Mouse (Mus musculus): ENCODE results near the gene Mpig6b. TPM values are rescaled to one million over a fixed set of nuclear protein-coding genes. Genes with fewer than 3 reads are reported as not detected.

Gene Mpig6b
- polyA plus RNA-seq, 2 experiments = 0.45 to 1.3 TPM

GRCm38 (mm10) chr17:35052271-35052798 lies 13.6 kb downstream of the Mpig6b start:
- DNase-seq (ENCODE audit: low spot score) = no peak
- peaks cover 50% of the 10 kb centered on the region for H3K36me3 ChIP-seq (ENCODE audit: control insufficient read depth, insufficient read depth, low read length)
- peak overlapping the region; percentile 63 for H3K4me3 ChIP-seq (replicated peaks; ENCODE audit: low read length)
- H3K9ac ChIP-seq (ENCODE audit: low read depth, low read length, severe bottlenecking) = peak overlapping the region; percentile 79
- ATAC-seq (ENCODE audit: low FRiP score, low read depth) = no peak
- 86% methylated on average over 12 of the region's 12 CpGs for WGBS
- peaks cover 32% of the 10 kb centered on the region for H3K4me1 ChIP-seq (ENCODE audit: control insufficient read depth, insufficient read depth, low read length)
- H3K9me3 ChIP-seq (ENCODE audit: control insufficient read depth, low read length) = no peaks in the 10 kb centered on the region
- TF ChIP-seq POLR2A (IDR thresholded peaks at IDR 0.05; ENCODE audit: borderline replicate concordance, extremely low read depth, insufficient read depth, insufficient read length) = no peak
- peak overlapping the region; percentile 91 for H3K4me2 ChIP-seq (replicated peaks; ENCODE audit: low read depth, low read length, severe bottlenecking)
- H3K27ac ChIP-seq (replicated peaks; ENCODE audit: low read depth, low read length) = peak overlapping the region; percentile 89; the same call in 1 of the 2 replicates
- no peaks in the 10 kb centered on the region for H3K27me3 ChIP-seq (ENCODE audit: control insufficient read depth, insufficient read depth, low read length)

GRCm38 (mm10) chr17:35051156-35052086 lies 14.6 kb downstream of the Mpig6b start:
- no peak for TF ChIP-seq POLR2A (IDR thresholded peaks at IDR 0.05; ENCODE audit: borderline replicate concordance, extremely low read depth, insufficient read depth, insufficient read length)
- WGBS = 2% methylated on average over 20 of the region's 21 CpGs
- Histone ChIP-seq H3K9me3 (ENCODE audit: control insufficient read depth, low read length) (no peaks in the 10 kb centered on the region), H3K27me3 (ENCODE audit: control insufficient read depth, insufficient read depth, low read length) (no peaks in the 10 kb centered on the region), H3K27ac (replicated peaks; ENCODE audit: low read depth, low read length) (peak overlapping the region; percentile 89), H3K4me1 (ENCODE audit: control insufficient read depth, insufficient read depth, low read length) (peaks cover 36% of the 10 kb centered on the region), H3K4me2 (replicated peaks; ENCODE audit: low read depth, low read length, severe bottlenecking) (peak overlapping the region; percentile 91), H3K9ac (ENCODE audit: low read depth, low read length, severe bottlenecking) (peak overlapping the region; percentile 79), H3K4me3 (replicated peaks; ENCODE audit: low read length) (peak overlapping the region; percentile 63), H3K36me3 (ENCODE audit: control insufficient read depth, insufficient read depth, low read length) (peaks cover 44% of the 10 kb centered on the region)
- peak; percentile 34 for ATAC-seq (ENCODE audit: low FRiP score, low read depth)
- peak; percentile 86 for DNase-seq (ENCODE audit: low spot score)

DNA sequence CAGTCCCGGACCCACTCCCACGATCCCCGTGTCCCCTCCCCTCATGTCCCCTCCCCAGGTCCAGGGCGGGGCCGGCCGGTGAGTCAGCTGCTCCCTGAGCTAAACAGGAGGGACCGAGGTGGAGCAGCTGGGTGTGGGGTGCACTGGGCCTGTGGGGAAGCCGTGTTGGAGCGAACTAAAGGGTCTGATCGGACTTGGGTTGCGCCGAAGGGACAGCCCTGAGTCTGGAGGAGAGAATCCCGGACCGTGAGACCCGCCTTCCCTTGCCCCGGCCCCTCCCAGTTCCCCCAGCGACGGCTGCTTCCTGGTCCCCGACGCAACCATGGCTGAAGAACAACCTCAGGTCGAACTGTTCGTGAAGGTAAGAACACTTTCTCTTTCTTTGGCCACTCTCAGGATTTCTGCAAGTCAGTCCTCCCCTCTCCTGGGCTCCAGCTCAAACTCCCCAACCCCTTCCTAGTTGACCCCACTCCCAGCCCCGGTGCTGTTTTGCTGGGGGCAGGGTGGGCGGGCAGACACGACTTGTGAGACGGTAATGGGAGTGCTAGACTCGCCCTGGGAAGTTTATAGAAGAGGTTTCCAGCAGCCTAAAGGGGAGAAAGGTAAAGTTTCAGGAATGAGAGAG lies 15.7 kb downstream of the Mpig6b start:
- 0 out of 2 replicates have a peak, but pooled peaks have one; percentile 3 for ATAC-seq (ENCODE audit: low FRiP score, low read depth)
- peak overlapping the region; percentile 79 for H3K9ac ChIP-seq (ENCODE audit: low read depth, low read length, severe bottlenecking)
- H3K9me3 ChIP-seq (ENCODE audit: control insufficient read depth, low read length) = no peaks in the 10 kb centered on the region
- 3% methylated on average over 22 of the region's 27 CpGs for WGBS
- peak overlapping the region; percentile 97 for H3K27ac ChIP-seq (replicated peaks; ENCODE audit: low read depth, low read length)
- H3K4me2 ChIP-seq (replicated peaks; ENCODE audit: low read depth, low read length, severe bottlenecking) = peak overlapping the region; percentile 91
- H3K4me3 ChIP-seq (replicated peaks; ENCODE audit: low read length) = peak overlapping the region; percentile 63
- peaks cover 41% of the 10 kb centered on the region for H3K4me1 ChIP-seq (ENCODE audit: control insufficient read depth, insufficient read depth, low read length)
- no peaks in the 10 kb centered on the region for H3K27me3 ChIP-seq (ENCODE audit: control insufficient read depth, insufficient read depth, low read length)
- no peak for TF ChIP-seq POLR2A (IDR thresholded peaks at IDR 0.05; ENCODE audit: borderline replicate concordance, extremely low read depth, insufficient read depth, insufficient read length)
- peaks cover 32% of the 10 kb centered on the region for H3K36me3 ChIP-seq (ENCODE audit: control insufficient read depth, insufficient read depth, low read length)
- DNase-seq (ENCODE audit: low spot score) = peak; percentile 67

- DNase-seq (ENCODE audit: low spot score) (peak; percentile 92), ATAC-seq (ENCODE audit: low FRiP score, low read depth) (peak; percentile 4; the same call in 1 of the 2 replicates)
- Histone ChIP-seq H3K27ac (replicated peaks; ENCODE audit: low read depth, low read length) (peak within 1 kb of the TSS; percentile 97), H3K4me2 (replicated peaks; ENCODE audit: low read depth, low read length, severe bottlenecking) (peak within 1 kb of the TSS; percentile 91), H3K9ac (ENCODE audit: low read depth, low read length, severe bottlenecking) (peak within 1 kb of the TSS; percentile 79), H3K27me3 (ENCODE audit: control insufficient read depth, insufficient read depth, low read length) (no peaks in the 10 kb centered on the region), H3K4me3 (replicated peaks; ENCODE audit: low read length) (peak within 1 kb of the TSS; percentile 63), H3K9me3 (ENCODE audit: control insufficient read depth, low read length) (no peaks in the 10 kb centered on the region), H3K36me3 (ENCODE audit: control insufficient read depth, insufficient read depth, low read length) (peaks cover 26% of the 10 kb centered on the region), H3K4me1 (ENCODE audit: control insufficient read depth, insufficient read depth, low read length) (peaks cover 41% of the 10 kb centered on the region)
- peak; percentile 49; the same call in 1 of the 2 replicates for TF ChIP-seq POLR2A (IDR thresholded peaks at IDR 0.05; ENCODE audit: borderline replicate concordance, extremely low read depth, insufficient read depth, insufficient read length)
- WGBS = 3% methylated on average over 11 of the region's 11 CpGs
These were observed 16.4 kb downstream of the Mpig6b start, which contains the start of gene Clic1 for GRCm38 (mm10) chr17:35049561-35050016. Clic1 (plus strand) TSS chr17:35049966.

GRCm38 (mm10) chr17:35048932-35049440 lies 17.0 kb downstream of the Mpig6b start:
- H3K9me3 ChIP-seq (ENCODE audit: control insufficient read depth, low read length) = no peaks in the 10 kb centered on the region
- no peak for ATAC-seq (ENCODE audit: low FRiP score, low read depth)
- WGBS = 79% methylated on average over 5 of the region's 5 CpGs
- peak overlapping the region; percentile 91 for H3K4me2 ChIP-seq (replicated peaks; ENCODE audit: low read depth, low read length, severe bottlenecking)
- H3K4me1 ChIP-seq (ENCODE audit: control insufficient read depth, insufficient read depth, low read length) = peaks cover 41% of the 10 kb centered on the region
- DNase-seq (ENCODE audit: low spot score) = no peak
- no peaks in the 10 kb centered on the region for H3K27me3 ChIP-seq (ENCODE audit: control insufficient read depth, insufficient read depth, low read length)
- H3K36me3 ChIP-seq (ENCODE audit: control insufficient read depth, insufficient read depth, low read length) = peaks cover 20% of the 10 kb centered on the region
- no peak for TF ChIP-seq POLR2A (IDR thresholded peaks at IDR 0.05; ENCODE audit: borderline replicate concordance, extremely low read depth, insufficient read depth, insufficient read length)
- H3K27ac ChIP-seq (replicated peaks; ENCODE audit: low read depth, low read length) = peak overlapping the region; percentile 97
- peak overlapping the region; percentile 63 for H3K4me3 ChIP-seq (replicated peaks; ENCODE audit: low read length)
- no peak overlapping the region for H3K9ac ChIP-seq (ENCODE audit: low read depth, low read length, severe bottlenecking)
